Mouse (Mus musculus) small intestine, adult 2 months (tissue): ENCODE measurements around the gene Mfsd2b.

Experiments
- CTCF ChIP-seq: fragments of 200-500 bp; IDR thresholded peaks from 2 replicates; pipeline ENCODE4 v1.5.1; 2012; ENCODE audit warnings: low read depth, mild to moderate bottlenecking, control low read depth, inconsistent platforms, low read length, moderate library complexity, mixed read lengths; ENCODE audit not compliant: insufficient replicate concordance, insufficient read length; ENCODE audit errors: extremely low read depth
- POLR2A ChIP-seq: fragments of 200-500 bp; IDR thresholded peaks from 2 replicates; pipeline ENCODE4 v1.6.1; 2012; ENCODE audit warnings: low read depth, mild to moderate bottlenecking, control low read depth, inconsistent platforms, low read length, moderate library complexity

DNA sequence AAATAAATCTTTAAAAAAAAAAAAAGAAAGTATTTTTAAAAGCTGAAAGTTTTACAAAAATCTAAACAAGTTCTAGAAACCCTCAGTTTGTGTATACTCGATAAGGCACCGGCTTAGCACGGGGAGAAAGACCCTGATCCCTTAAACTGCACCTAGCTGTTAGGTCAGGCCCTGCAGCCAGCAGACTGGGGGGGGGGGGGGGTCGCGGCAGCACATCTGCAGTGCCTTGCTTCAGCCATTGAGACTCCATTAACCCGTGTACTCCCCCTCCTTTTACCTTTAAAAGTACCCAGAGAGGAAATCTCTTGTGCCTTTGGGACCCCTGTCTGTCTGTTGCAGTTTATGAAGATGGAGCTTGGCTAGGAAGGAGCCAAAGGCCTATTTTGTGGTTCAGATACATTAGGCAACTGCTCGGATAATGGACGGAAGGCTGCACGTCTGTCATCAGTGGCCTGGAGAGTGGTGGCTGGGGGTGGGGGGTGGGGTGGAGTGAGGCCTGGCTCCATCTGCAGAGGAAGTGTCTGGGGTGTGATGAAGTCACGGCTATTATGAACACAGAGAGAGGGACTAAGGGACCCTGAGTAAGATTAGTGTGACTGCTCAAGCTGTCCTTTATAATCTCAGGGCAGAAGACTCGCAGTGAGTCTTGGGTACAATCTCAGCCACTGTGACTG is 14.8 kb downstream of the Mfsd2b start:
- TF ChIP-seq POLR2A (no peak), CTCF (no peak)
